Mouse (Mus musculus): Measurements from ENCODE around the gene Auts2.

Auts2 gene

GRCm38 (mm10) chr5:132498896-132499295 is 44.2 kb downstream of the Auts2 start:
- DNase-seq = no peak

DNA sequence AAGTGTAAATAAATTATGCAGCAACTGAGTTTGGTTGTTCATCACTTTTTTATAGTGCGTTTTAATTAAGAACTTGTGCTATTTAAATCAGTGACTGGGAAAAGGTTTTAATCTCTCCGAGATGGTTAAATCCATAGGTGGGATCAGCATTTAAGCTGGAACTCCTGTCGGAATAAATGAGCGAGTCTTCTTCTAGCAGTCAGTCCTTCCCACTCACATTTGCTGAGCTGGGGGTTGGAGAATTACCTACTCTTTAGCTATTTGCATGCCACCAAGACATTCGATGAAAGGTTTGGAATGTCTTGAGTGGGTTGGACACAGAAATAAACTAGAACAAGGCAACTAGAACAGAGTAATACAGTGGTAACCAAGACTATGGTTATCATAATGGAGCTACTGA is 45.1 kb downstream of the Auts2 start:
- no peak for DNase-seq

DNA sequence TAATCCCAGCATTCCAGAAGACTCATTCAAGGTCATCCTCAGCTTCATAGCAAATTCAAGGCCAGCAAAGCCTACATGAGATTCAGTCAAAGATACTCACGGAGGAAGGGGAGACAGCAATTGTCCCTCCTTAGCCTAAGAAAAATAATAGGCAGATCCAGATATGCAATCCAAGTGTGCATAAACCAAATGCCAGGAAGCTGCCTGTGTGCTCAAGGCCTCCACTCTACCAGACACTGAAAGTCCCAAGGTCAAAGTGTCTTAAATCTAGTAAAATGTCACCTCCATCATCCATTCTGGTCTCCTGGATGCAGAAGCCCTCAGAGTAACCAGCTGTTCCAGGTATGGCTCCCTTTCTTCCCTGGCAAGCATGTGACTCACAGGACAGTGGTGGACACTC is 50.4 kb downstream of the Auts2 start:
- no peak for DNase-seq

DNA sequence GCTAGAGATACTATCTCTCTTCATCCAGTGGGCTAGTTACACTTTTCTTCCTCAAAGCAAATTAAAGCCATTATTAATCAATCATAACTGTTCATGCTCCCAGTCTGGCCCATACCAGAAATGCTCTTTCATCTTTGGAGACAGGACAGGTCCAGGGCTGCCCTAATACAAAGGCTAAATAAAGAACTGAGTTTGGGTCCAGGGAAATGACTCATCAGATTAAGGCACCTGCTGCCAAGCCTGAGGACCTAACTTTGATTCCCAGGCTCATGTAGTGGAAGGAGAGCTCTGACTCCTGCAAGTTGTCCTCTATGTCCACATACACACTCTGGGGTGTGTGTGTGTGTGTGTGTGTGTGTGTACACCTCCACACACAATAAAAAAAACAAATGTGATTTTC is 51.1 kb downstream of the Auts2 start:
- peak; percentile 21 for DNase-seq

- DNase-seq = no peak
Measured at GRCm38 (mm10) chr5:132491508-132491907, 51.6 kb downstream of the Auts2 start.

GRCm38 (mm10) chr5:132490326-132490725 is 52.8 kb downstream of the Auts2 start:
- DNase-seq = no peak

DNA sequence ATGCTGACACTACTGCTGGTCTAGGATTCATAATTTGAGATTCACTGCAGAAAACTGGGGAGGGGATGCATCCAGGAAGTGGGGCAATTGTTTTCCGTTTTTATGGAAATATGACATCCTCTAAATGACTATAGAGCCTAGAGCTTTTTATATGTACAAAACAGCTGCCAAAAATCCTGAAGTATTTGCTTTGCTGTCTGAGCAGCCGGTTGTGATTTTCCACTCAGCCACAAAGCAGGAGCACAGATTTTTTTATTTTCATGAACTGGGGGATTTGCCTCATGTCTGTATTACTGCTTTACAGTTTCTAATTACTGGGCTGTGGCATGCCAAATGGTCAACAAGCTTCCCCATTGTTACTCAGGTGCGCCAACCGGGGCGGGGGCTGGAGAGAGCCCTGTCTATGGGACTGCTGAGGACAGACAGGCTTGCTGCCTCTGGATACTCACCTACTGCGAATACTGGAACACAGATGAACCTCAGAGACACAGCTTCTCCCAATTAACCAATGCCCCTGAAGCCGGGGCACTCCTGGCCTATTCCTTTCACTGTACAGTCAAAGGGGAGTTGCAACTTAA is 53.3 kb downstream of the Auts2 start:
- DNase-seq = no peak

GRCm38 (mm10) chr5:132486831-132487230 is 56.3 kb downstream of the Auts2 start:
- no peak for DNase-seq

DNA sequence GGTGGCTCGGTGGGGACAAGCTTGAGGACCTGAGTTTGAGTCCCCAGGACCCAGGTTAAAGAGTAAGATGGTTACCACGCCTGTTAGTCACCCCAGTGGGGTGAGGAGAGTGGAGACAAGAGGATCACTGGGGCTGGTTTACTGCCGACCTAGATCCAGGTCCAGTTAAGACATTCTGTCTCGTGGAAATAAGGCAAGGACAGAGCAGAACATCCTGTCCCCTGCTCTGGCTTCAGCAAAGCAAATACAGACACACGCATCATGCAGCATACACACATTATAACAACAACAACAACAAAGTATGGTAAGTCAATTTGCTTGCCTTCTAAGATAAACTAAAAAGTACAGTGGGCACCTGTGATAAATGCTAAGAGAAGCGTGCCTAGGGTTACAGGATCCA is 57.1 kb downstream of the Auts2 start:
- no peak for DNase-seq

GRCm38 (mm10) chr5:132485448-132485847 is 57.7 kb downstream of the Auts2 start:
- DNase-seq = no peak

- no peak for DNase-seq
Measured at GRCm38 (mm10) chr5:132481476-132481875, 61.7 kb downstream of the Auts2 start.

DNA sequence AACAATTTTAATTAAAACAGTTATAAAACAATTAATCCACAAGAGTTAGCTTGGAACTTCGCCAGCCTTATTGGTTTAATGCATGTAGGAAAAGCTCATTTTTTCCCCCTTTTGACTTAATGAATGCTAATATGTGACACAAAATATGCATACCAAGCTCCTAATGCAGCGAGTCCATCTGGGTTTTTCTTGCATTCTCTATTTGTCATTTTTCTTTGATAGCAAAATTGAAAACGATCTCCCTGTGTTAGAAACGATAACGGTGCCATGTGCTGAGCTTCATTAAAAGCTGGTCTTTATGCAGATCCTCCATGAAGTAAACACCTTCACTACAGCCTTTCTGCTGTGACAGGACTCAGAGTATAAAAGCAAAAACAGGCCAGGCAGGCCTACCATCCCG is 62.7 kb downstream of the Auts2 start:
- DNase-seq = no peak

GRCm38 (mm10) chr5:132479227-132479857 is 63.8 kb downstream of the Auts2 start:
- no peak for DNase-seq

DNA sequence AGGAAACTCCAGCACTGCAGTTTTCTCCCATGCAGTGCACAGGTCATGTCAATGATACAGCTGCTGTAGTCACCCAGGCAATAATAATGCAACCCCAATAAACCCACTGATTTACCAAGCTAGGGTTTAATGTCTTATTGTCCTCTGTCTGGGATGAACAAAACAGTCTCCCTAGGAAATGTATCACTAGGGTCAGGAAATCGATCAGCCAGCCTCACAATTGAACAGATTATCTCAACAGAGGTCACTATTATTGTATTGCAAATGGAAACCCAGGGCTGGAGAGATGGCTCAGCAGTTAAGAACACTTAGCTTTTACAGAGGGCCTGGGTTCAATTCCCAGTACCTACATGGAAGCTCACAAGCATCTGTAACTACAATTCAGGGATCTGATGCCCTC is 65.6 kb downstream of the Auts2 start:
- DNase-seq = no peak

- DNase-seq = peak; percentile 72
Measured at GRCm38 (mm10) chr5:132472905-132473321, 70.2 kb downstream of the Auts2 start.

DNA sequence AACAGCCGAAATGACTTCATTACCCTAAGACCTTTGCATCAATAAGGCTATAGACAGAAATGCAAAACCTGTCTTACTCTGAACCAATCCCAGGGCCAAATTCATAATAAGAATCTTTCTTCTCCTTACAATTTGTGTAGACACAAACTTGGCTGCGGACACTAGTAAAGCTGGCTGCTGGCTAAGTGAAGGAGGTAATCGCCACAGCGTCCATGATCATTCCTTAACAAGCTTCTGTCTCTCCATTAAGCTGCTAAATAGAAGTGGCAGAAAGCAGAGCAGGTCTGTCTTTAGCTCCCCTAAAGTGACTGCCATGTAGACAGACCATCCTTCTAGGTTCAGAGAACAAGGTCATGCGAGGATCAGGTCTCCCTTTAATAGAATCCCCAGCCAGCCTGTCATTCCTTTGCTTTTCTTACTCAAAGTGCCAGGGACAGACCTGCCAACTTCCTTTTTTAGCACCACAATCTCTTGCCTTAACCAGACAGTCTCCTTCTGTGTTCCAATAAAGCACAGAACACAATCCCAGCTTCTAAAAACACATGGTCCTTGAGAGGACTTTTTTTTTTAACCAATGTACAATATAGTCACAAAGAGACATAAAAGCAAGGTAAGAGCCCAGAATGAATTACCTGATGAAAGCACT is 70.8 kb downstream of the Auts2 start:
- DNase-seq = no peak

GRCm38 (mm10) chr5:132467364-132467743 is 75.8 kb downstream of the Auts2 start:
- DNase-seq = no peak

DNA sequence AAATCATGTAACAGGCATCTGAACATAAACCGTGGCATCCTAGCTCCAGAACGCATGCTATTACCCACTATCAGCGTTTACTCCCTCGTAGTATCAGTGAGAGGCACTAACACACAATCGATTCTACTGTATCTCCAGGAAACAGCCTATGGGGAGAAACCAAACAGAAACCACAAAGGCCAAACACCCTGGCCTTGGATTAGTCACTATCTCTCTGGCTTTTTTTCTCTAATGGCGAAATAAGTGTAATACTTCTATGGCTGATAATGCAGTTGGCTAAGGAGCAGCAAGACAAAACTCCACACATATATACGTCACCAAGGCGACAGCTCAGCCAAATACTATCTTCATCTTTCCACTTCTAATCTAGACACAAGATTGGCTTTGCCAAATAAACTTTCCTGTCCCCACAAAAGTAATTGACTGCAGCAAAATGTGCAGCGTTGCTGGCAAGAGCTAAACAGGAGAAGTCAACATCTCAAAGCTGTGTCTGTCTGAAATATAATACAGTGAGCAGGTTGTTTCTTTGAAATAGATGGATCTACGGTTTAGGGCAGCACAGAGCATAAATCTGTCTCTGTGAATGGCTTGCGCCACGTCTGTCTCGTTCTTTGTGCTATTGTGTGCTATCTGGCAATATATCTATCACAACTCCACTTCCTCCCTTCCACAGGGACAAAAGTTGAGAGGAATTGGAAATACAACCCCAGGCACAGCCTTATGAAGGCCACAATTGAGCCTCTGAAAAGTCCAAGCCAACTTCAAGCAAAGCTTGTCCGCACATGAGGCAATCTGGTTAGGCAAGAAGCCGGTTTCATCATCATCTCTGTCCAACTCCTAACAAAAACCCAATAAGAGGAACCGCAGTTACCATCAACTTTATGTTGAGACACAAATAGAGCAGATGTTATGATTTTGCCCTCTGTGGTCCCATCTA is 76.4 kb downstream of the Auts2 start:
- no peak for DNase-seq

GRCm38 (mm10) chr5:132462560-132462959 is 80.6 kb downstream of the Auts2 start:
- no peak for DNase-seq

GRCm38 (mm10) chr5:132458498-132458897 is 84.6 kb downstream of the Auts2 start:
- no peak for DNase-seq

DNA sequence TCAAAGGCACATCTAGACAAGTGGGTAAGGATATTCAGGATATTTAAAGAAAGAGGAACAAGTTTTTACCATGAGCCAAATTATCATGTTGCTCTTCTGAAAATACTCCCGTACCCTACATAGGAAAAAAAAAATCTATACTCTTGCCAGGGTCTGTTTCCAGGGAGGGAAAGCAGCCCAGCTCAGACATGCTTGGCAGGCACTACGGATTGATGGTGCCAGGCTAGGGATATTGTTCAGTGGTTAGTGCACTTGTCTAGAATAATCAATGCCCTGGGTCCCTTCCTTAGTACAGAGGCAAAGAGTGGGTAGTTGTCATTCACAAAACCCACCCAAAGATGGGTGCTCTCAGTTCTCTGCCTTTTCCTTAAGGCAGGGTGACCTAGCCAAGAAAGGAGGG is 90.8 kb downstream of the Auts2 start:
- DNase-seq = no peak

- DNase-seq = no peak
Measured at GRCm38 (mm10) chr5:132450071-132450470, 93.1 kb downstream of the Auts2 start.

DNA sequence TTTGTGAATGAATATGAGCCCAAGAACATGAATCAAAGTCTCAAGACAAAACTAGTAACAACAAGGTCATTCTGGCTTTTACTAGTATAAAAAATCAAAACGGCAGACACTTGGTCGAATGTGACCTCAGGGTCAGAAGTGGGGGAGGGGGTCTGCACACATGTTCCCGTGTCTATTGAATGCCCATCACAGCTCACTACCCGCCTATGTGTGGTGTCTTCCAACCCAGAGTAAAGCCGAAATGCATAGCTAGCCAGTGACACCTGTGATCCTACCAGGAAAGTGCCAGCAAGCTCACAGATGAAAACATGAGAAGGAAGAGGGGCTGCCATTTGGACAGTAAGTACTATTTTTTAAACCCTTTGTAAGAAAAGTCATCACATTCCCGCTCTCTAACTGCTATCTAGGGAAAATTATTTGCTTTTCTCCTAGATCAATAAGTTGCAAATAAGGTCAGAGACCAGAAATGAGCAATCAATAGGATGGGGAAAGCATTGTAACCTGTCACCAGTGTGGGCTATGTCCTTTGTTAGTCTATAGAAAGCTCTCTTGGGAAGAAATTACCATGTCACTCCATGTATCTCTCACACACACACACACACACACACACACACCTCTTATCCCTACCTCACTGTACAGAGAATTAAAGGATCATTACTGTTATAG is 94.6 kb downstream of the Auts2 start:
- DNase-seq = no peak

Data from cerebellum, adult 11 months (tissue).